Mouse (Mus musculus) hematopoietic stem cell, adult 5-6 weeks (primary cell): Measurements from ENCODE around the gene Ces2a. TPM values are rescaled to one million over a fixed set of nuclear protein-coding genes. Genes with fewer than 3 reads are reported as not detected.

Experiments used
- ATAC-seq, 2 experiments: fragments of 125-278 bp in 1 of 2; replicated peaks in 1 of 2; 2 replicates each; pipeline ENCODE4 v1.8.0; 2016 to 2017; ENCODE audit warnings: inconsistent platforms in 2 of 2, mild to moderate bottlenecking in 2 of 2, moderate number of reproducible peaks in 2 of 2, low read depth in 1 of 2, moderate TSS enrichment in 1 of 2; ENCODE audit not compliant: low FRiP score in 2 of 2, poor library complexity in 2 of 2, severe bottlenecking in 2 of 2, insufficient read depth in 1 of 2, low TSS enrichment in 1 of 2
- total RNA-seq: library from RNA; stranded (forward); fragments of 172-1452, 232-1000 nt; gene quantifications from 2 replicates; pipeline ENCODE4 v1.2.3, GENCODE M21; 2017

Gene Ces2a
- not detected in 2 replicates for total RNA-seq

- ATAC-seq = no peak
Observed at GRCm38 (mm10) chr8:104733753-104734152, at the start of gene Ces2a. Gene Ces2a, plus strand, starts transcription at chr8:104734003.

GRCm38 (mm10) chr8:104688433-104688832, 45.4 kb upstream of the Ces2a start:
- ATAC-seq = no peak

- no peak for ATAC-seq
Observed at GRCm38 (mm10) chr8:104698556-104698955, 35.2 kb upstream of the Ces2a start.

- ATAC-seq = no peak
Observed at GRCm38 (mm10) chr8:104701900-104702299, 31.9 kb upstream of the Ces2a start.

DNA sequence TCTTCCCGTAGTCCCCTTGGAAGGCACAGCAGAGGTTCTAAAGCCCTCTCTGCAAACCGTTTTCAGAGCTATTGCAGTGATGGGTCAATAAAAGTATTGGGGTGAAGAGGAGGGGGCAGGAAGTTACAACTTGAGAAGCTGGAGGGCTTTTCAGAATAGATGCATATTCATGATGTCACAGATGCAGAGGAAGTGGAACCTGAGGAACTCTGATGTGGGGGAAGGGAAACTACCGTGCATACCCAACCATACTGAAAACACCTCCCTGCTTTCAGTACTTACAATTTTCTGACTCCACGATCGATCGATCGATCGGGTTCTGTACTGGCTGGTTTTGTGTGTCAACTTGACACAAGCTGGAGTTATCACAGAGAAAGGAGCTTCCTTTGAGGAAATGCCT, 12.6 kb upstream of the Ces2a start:
- ATAC-seq = no peak; a peak in 1 of 4 replicates

GRCm38 (mm10) chr8:104731451-104731850, 2.4 kb upstream of the Ces2a start:
- no peak for ATAC-seq

GRCm38 (mm10) chr8:104731969-104732368, 1.8 kb upstream of the Ces2a start:
- ATAC-seq = no peak

DNA sequence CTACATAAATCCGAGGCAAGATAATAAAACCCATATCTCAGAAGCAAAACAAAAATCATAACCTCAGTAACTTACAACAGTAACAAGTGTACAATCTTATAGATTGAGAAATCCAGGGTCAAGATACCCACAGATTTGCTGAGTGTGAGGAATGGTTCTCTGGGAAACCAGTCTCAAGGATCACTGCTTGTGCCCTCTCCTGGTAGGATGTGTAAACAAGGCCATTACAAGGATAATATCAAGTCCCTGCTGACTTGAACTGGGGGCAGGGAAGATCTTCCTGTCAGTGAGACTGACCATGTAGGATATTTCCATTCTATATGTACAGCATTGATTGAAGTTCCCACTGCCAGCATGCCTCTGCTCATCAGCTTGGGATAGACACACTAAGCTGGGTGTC, 8.2 kb downstream of the Ces2a start:
- ATAC-seq = no peak

- no peak for ATAC-seq
Observed at GRCm38 (mm10) chr8:104743410-104743809, 9.6 kb downstream of the Ces2a start.

DNA sequence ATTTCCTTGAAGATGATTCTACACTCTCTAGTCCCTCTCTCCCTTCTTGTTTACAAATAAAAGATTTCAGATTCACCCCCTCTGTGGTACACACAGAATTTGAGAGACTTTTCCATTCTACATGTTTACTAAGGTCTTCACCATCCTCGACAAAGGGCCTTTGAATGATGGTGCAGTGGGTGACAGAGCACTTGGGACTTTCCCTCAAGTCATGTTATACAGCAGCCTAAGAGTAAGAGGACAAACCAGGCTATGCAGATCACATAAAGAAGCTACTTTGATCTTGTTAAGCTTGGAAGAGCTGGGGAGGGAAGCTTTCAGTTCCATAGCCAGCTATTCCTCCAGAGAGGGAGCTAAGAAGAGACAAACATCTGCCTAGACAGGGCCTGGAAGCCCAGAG, 19.0 kb downstream of the Ces2a start:
- ATAC-seq = no peak

DNA sequence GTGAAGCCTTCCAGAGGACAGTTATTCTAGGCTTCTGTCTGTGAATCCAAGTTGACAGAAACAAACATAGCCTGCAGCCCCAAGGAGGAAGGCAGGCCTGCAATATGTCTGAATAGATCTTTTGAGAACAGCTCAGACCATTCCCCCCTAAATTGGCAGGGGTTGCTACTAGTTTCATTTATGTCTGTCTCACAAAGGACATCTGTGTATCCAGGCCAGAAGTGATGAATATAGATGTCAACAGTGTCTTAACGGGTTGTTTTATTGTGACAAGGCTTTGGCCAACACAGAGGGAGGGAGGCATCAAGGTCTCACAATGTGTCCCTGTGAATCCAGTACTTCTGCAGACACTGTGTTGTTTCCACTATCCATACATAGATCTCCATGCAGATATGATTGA, 23.8 kb downstream of the Ces2a start:
- no peak for ATAC-seq

DNA sequence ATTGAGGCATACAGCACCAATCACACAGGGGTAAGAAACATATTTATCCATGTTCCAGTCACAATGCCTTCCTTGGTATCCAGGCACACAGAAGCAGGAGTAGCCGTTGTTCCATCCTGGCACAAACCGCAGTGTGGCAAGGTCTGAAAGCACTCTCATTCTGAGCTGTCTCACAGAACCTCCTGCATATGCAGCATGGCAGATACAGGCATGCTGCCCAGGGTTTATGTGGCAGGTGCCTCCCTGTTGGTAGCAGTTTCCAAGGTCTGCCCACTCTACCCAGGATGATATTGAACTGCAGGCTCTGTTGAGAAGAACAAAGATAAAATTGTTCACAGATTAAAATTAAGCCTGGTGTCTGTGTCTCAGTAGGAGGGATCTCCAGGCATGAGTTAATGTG, 24.4 kb downstream of the Ces2a start:
- no peak for ATAC-seq

DNA sequence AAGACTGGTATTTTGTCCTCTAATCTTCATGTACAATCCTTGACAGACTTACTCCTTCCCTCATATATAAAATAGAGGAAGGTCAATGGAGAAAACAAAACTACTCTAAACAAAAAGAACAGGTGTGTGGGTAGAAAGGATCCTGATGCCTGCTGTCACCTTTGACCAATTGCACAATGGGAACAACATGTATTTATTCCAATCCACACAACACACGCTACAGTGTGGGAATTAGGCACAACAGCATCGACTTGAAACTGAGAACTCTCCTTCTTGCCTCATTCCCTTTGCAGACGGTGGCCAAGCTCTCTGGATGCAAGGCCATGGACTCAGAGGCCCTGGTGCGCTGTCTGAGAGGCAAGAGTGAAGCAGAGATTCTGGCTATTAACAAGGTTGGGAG, 27.3 kb downstream of the Ces2a start:
- no peak for ATAC-seq

DNA sequence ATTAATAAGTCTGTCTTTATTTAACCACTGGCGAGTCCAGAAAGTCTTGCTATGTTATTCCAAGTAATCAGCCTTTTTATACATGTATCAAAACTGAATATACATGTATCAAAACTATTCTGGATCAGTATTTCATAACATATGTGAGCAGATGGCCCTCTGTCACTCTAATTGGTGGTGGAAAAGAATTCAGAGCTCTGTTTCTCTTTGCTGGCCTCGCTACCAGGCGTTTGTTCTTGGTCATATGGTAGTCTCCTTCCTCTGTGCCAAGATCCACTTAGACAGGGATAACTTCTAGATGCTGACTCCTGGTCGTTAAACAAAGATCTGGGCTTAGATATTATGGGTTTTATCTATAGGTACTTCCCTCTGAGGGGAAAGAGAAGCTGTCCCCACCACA, 32.7 kb downstream of the Ces2a start:
- no peak for ATAC-seq

GRCm38 (mm10) chr8:104770365-104770764, 36.6 kb downstream of the Ces2a start:
- ATAC-seq = no peak

- no peak for ATAC-seq
Observed at GRCm38 (mm10) chr8:104787049-104787448, 53.2 kb downstream of the Ces2a start.

DNA sequence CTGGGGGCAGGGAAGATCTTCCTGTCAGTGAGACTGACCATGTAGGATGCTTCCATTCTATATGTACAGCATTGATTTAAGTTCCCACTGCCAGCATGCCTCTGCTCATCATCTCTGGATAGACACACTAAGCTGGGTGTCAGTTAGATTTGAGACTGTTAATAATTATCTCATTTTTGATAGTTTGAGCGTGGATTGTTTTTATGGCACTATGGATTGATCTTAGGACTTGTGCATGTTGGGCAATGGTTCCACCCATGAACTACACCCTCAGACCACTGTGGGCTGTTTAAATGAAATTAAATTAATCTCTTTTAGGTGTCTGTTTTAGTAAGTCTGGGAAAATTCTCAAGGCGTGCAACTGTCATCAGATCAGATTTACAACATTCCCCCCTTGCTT, 55.1 kb downstream of the Ces2a start:
- ATAC-seq = no peak

DNA sequence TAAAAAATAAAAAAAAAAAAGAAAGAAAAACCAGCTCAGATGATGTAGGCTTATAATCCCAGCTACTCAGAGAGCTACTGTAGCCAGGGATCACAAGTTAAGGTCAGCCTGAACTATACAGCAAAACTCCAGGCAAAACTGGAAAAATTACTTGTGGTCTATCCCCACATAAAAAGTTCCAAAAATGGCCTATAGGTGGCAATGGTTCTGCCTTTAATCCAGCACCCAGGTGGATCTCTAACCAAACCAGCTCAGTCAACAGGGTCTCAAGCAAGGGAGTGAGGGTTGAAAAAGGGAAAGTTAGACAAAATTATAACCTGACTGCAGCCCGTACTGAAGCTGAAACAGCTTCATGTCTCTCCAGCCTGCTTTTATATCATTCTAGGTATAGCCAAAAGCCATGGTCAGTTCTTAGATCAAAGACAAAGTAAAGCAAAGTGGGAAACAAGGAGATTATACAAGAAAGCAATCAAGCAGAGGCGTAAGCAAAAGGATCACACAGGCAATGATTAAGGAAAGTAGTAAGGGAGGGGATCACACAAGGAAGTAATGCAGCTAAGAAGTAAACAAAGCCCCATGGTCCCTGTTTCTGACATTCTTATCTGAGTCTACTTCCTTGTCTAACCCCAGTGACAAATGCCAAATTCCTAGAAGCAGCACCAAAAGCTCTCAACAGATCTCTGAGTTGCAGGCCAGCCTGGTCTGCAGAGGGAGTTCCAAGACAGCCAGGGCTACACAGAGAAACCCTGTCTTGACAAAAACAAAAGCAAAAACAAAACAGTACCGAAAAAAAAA, 56.3 kb downstream of the Ces2a start:
- ATAC-seq = peak; percentile 69 to 82
